Mouse (Mus musculus): ENCODE data around the gene Zfp648. TPM values are rescaled to one million over a fixed set of nuclear protein-coding genes. Genes with fewer than 3 reads are reported as not detected.

The Zfp648 gene
- total and polyA plus RNA-seq, 3 experiments = not detected

DNA sequence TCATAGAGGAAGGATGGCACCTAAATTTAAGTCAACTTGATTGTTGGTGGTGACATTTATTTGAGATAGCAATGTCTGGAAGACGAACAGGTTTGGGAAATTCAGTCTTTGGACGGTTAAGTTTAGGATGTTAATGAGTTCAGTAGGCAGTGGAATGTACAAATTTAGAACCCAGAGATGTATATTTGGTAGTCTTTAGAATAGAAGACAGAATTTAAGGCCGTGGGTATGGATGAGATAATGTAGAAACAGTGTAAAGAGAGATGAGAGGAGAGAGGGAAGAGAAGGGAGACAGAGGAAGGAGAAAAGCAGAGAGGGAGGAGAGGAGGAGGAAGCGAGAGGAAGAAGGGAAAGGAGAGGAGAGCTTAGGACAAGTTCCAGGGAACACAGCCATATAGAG, 12.8 kb upstream of the Zfp648 start:
- DNase-seq (ENCODE audit: extremely low read depth) = no peak
- no peak for TF ChIP-seq POLR2AphosphoS2 (IDR thresholded peaks at IDR 0.05; ENCODE audit: low read depth, low read length)
- TF ChIP-seq CHD2 (IDR thresholded peaks at IDR 0.05; ENCODE audit: low read length) = no peak
- TF ChIP-seq SMC3 (IDR thresholded peaks at IDR 0.05; ENCODE audit: low read depth, low read length) = no peak
- TF ChIP-seq POLR2A (IDR thresholded peaks at IDR 0.05; ENCODE audit: low read depth, low read length) = no peak
- TF ChIP-seq UBTF (IDR thresholded peaks at IDR 0.05; ENCODE audit: low read depth, low read length) = no peak
- no peak for TF ChIP-seq MAZ (IDR thresholded peaks at IDR 0.05; ENCODE audit: low read depth, low read length)
- no peak for TF ChIP-seq TCF12 (IDR thresholded peaks at IDR 0.05; ENCODE audit: low read depth, low read length)
- TF ChIP-seq USF2 (conservative IDR thresholded peaks at IDR 0.05; ENCODE audit: low read depth, low read length) = no peak
- no peak for TF ChIP-seq NRF1 (IDR thresholded peaks at IDR 0.05; ENCODE audit: low read depth, low read length)
- no peak for TF ChIP-seq JUN (IDR thresholded peaks at IDR 0.05; ENCODE audit: insufficient read depth, low read depth, low read length)
- Histone ChIP-seq H3K36me3 (replicated peaks in 1 of 2; ENCODE audit: control insufficient read depth in 1 of 2, insufficient read depth in 1 of 2, low read length in 1 of 2) (no peaks in the 10 kb centered on the region), H3K4me2 (ENCODE audit: insufficient read depth, low read depth, poor library complexity, severe bottlenecking) (no peak overlapping the region), H3K27me3 (replicated peaks) (no peaks in the 10 kb centered on the region), H3K27ac (ENCODE audit: insufficient read depth, low read depth) (no peak overlapping the region), H3K9me3 (replicated peaks; ENCODE audit: low read length) (no peaks in the 10 kb centered on the region), H3K79me2 (replicated peaks; ENCODE audit: control insufficient read depth, extremely low read depth, insufficient read depth, poor library complexity, severe bottlenecking) (no peaks in the 10 kb centered on the region), H3K4me3 (replicated peaks in 1 of 3; ENCODE audit: low read depth in 2 of 3, low read length in 2 of 3, poor library complexity in 1 of 3) (no peak overlapping the region), H3K4me1 (ENCODE audit: control insufficient read depth in 1 of 2, insufficient read depth in 2 of 2) (no peaks in the 10 kb centered on the region), H3K9ac (ENCODE audit: insufficient read depth, low read depth) (no peak overlapping the region)
- dilution Hi-C loops (cut with MboI; ENCODE audit: extremely low pct_ligation_motif_present, extremely low pct_unique_long_range_greater_than_20kb, low sequenced_read_pairs) = no loop called here
- in situ Hi-C loops (cut with MboI; ENCODE audit: low pct_ligation_motif_present, low pct_unique_long_range_greater_than_20kb, low sequenced_read_pairs) = loop anchor here (10.0 kb wide), 1 partner anchor 113 kb away; no protein-coding TSS in a partner anchor

GRCm38 (mm10) chr1:154188631-154189030, 12.4 kb upstream of the Zfp648 start:
- Histone ChIP-seq H3K9ac (ENCODE audit: insufficient read depth, low read depth) (no peak overlapping the region), H3K4me3 (replicated peaks in 1 of 3; ENCODE audit: low read depth in 2 of 3, low read length in 2 of 3, poor library complexity in 1 of 3) (no peak overlapping the region), H3K4me2 (ENCODE audit: insufficient read depth, low read depth, poor library complexity, severe bottlenecking) (no peak overlapping the region), H3K79me2 (replicated peaks; ENCODE audit: control insufficient read depth, extremely low read depth, insufficient read depth, poor library complexity, severe bottlenecking) (no peaks in the 10 kb centered on the region), H3K27me3 (replicated peaks) (no peaks in the 10 kb centered on the region), H3K4me1 (ENCODE audit: control insufficient read depth in 1 of 2, insufficient read depth in 2 of 2) (no peaks in the 10 kb centered on the region), H3K27ac (ENCODE audit: insufficient read depth, low read depth) (no peak overlapping the region), H3K36me3 (replicated peaks in 1 of 2; ENCODE audit: control insufficient read depth in 1 of 2, insufficient read depth in 1 of 2, low read length in 1 of 2) (no peaks in the 10 kb centered on the region), H3K9me3 (replicated peaks; ENCODE audit: low read length) (no peaks in the 10 kb centered on the region)
- no peak for TF ChIP-seq ELF1 (IDR thresholded peaks at IDR 0.05; ENCODE audit: low read depth, low read length)
- no peak for TF ChIP-seq USF2 (conservative IDR thresholded peaks at IDR 0.05; ENCODE audit: low read depth, low read length)
- no peak for TF ChIP-seq CHD2 (IDR thresholded peaks at IDR 0.05; ENCODE audit: low read length)
- no peak for TF ChIP-seq MEF2A (IDR thresholded peaks at IDR 0.05; ENCODE audit: borderline replicate concordance, low read depth, low read length)
- TF ChIP-seq IRF4 (IDR thresholded peaks at IDR 0.05; ENCODE audit: low read depth, low read length) = no peak
- TF ChIP-seq RAD21 (IDR thresholded peaks at IDR 0.05; ENCODE audit: low read depth, low read length) = no peak
- no peak for TF ChIP-seq ZC3H11A (IDR thresholded peaks at IDR 0.05; ENCODE audit: low read depth, low read length)
- TF ChIP-seq ZKSCAN1 (IDR thresholded peaks at IDR 0.05; ENCODE audit: borderline replicate concordance, low read depth, low read length) = no peak
- TF ChIP-seq E2F4 (IDR thresholded peaks at IDR 0.05; ENCODE audit: insufficient replicate concordance, low read depth, low read length) = no peak
- no peak for TF ChIP-seq ZMIZ1 (IDR thresholded peaks at IDR 0.05; ENCODE audit: low read depth, low read length)
- dilution Hi-C loops (cut with MboI; ENCODE audit: extremely low pct_ligation_motif_present, extremely low pct_unique_long_range_greater_than_20kb, low sequenced_read_pairs) (no loop called here), in situ Hi-C loops (cut with MboI; ENCODE audit: low pct_ligation_motif_present, low pct_unique_long_range_greater_than_20kb, low sequenced_read_pairs) (loop anchor here (10.0 kb wide), 1 partner anchor 114 kb away; no protein-coding TSS in a partner anchor)
- no peak for DNase-seq (ENCODE audit: extremely low read depth)

Measured in CH12.LX (cell line).